Mouse (Mus musculus): ENCODE data around the gene Eid2.

DNA sequence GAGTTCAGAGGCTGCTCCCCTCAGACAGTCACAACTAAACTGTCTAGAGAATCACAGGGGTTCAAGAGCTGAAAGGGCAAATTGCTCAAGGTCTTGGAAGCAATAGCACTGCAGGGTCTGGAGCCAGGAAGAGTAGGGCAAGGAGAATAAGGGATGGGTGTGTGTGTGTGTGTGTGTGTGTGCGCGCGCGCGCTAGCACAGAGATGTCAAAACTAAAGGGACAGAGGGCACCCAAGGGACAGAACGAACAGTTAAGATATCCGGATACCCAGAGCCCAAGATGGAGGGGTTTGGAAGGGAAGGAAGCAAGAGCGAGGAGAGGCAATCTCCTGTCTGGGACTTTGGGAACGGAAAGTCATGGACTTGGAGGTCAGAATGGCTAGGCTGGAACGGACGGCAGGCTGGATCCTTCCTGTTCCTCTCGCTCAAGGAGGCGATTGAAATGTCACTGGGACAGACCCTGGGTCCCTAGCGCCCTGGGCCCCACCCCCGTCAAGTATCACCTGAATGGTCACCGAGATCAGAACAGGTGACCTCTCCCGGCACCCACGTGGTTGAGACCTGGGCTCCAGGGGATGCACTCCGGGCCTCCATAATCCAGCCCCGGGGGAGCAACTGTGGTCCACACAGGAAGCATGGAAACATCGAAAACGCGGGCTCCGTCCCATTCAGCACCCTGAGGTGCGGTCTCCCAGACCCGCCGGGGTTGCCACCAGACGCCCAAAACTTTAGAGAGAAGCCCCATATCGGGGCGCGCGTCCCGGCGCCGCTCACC lies 43.7 kb downstream of the Eid2 start:
- no peak for TF ChIP-seq CHD1 (IDR thresholded peaks at IDR 0.05; ENCODE audit: low read depth, low read length)
- TF ChIP-seq UBTF (IDR thresholded peaks at IDR 0.05; ENCODE audit: low read depth, low read length): no peak
- no peak for TF ChIP-seq CHD2 (IDR thresholded peaks at IDR 0.05; ENCODE audit: low read length)
- TF ChIP-seq HCFC1 (IDR thresholded peaks at IDR 0.05; ENCODE audit: low read depth, low read length): no peak
- no peak for TF ChIP-seq CTCF (conservative IDR thresholded peaks at IDR 0.05 in 1 of 2, IDR thresholded peaks at IDR 0.05 in 1 of 2; ENCODE audit: low read depth in 2 of 2, low read length in 2 of 2)
- TF ChIP-seq TCF12 (IDR thresholded peaks at IDR 0.05; ENCODE audit: low read depth, low read length): no peak
- no peak for TF ChIP-seq POLR2A (IDR thresholded peaks at IDR 0.05; ENCODE audit: low read depth, low read length)
- TF ChIP-seq MYC (IDR thresholded peaks at IDR 0.05; ENCODE audit: low read depth, low read length): no peak

Measured in CH12.LX (cell line).